Mouse (Mus musculus) neutrophil, adult 83 days (primary cell): ENCODE data around the gene Tor1aip1. TPM values are rescaled to one million over a fixed set of nuclear protein-coding genes. Genes with fewer than 3 reads are reported as not detected.

Experiments used
- total RNA-seq, 2 experiments: library from RNA; stranded (reverse); gene quantifications; one replicate each; pipeline ENCODE4 v1.2.4; 2023

The Tor1aip1 gene
- total RNA-seq: 100 to 1,000 TPM; 123 to 151 TPM

GRCm38 (mm10) chr1:156035930-156036737, at the start of gene Tor1aip1:
Tor1aip1 (minus strand) TSS chr1:156036480.

DNA sequence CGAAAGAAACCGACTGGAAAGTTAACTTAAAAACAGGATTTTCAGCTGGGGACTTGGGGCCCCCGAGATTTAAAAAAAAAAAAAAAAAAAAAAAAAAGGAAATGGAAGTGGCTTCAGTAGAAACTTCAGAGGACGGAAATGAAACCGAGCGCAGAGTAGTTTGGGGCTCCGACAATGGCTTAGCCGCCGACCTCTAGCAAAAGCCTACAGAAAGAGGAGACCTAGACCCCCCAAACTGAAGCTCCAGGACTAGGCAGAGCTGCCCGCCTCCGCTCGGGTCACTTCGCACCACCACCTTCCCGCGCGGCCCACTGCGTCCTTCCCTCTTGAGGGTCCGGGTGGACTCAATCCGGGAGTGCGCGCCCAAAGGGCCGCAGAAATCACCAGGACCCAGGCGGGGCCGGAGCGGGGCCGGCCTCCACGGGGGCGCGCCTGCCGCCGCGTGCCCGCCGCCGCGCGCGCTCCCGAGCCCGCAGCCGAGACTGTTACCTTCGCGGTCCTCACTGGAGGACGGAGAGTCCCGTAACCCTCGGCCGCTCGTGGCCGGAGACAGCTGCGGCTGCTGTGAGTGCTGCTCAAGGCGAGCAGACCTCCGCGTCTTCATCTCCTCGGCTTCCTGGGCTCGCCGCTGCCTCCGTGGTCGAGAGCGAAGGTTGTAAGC, 881 bp downstream of the Tor1aip1 start, which contains the start of gene Tor1aip2:
TSS of gene Tor1aip2 (plus strand) at position 135 of the 661 bp plus-strand sequence.

GRCm38 (mm10) chr1:155973068-155973718, 63.1 kb downstream of the Tor1aip1 start, which contains the start of gene Cep350:
Cep350 (minus strand) TSS chr1:155973255.

Other genes starting within 250 kb of the Tor1aip1 start
- gene Qsox1, start 223.6 kb downstream of the Tor1aip1 start, total RNA-seq: 10 to 100 TPM; 78.6 to 93.1 TPM
- 10 to 100 TPM; 69.4 to 72.4 TPM for gene Cep350, start 63.2 kb downstream of the Tor1aip1 start, total RNA-seq
- gene Tor1aip2, start 1.1 kb downstream of the Tor1aip1 start, total RNA-seq: 10 to 100 TPM; 52.8 to 59.4 TPM
- not detected for gene Fam163a, start 168.5 kb upstream of the Tor1aip1 start, total RNA-seq